ENCODE assay signal across 8 mouse cellular contexts in the genomic region with DNA sequence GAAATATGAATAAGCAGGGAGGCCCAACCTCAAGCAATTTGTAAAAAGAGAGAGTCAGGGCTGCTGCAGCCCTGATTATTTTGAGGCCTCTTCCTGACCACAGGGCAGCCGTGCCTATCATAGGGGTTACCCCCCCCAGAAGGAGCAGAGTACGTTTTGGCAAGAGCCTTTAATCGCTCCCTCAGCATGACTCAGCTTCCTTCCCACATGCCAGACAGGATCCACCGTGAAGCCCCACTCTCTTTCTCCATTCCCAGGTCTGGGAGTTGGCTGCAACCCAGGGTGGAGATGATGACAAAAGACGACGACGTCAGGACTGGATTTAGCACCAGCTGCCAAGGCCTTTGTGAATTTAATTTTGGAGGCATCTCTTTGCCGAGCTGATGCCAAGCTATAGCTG.
DNase-seq lines count a peak whose midpoint lies in the region; ATAC-seq and TF ChIP-seq lines count a peak whose summit lies in the region.

No protein-coding gene starts in this region.

- H3K27ac ChIP-seq in left cerebral cortex, adult 2 months, result peak overlapping the region; percentile 40; the same call in 1 of the 2 replicates

- TF ChIP-seq CTCF in left cerebral cortex, adult 2 months (IDR thresholded peaks at IDR 0.05), result no peak

- intact Hi-C loops in left cerebral cortex, adult 2 months (cut with DNase I), result loop anchor here (5.0 kb wide), 5 partner anchors 76 to 596 kb away; a partner anchor contains a TSS

- peak; percentile 79 for ATAC-seq in granulocyte monocyte progenitor cell, adult 5-6 weeks (replicated peaks; ENCODE audit: poor library complexity, severe bottlenecking)

- no peak overlapping the region for H3K4me3 ChIP-seq in left cerebral cortex, adult 2 months

- peak; percentile 49 to 71 for DNase-seq in cerebellum, postnatal 14 days
- no peak for DNase-seq in cerebellum, adult 18-20 months
- peak; percentile 19 to 26 for DNase-seq in lung, postnatal 4 days
- DNase-seq in lung, postnatal 14 days, result no peak
- peak; percentile 73 to 76 for DNase-seq in left cerebral cortex, adult 2 months (ENCODE audit: extremely low spot score in 1 of 2, low spot score in 2 of 2)
- no peak for DNase-seq in ovary, adult 18-20 months (ENCODE audit: low spot score)
- no peak for DNase-seq in natural killer cell, adult 2 months (ENCODE audit: low spot score in 2 of 2)

Comparison
In these comparisons a context has a peak if more than half of its experiments do, and no peak if none do; other contexts are left out.
1. DNase-seq: peak in cerebellum, postnatal 14 days (2 of 2), lung, postnatal 4 days (2 of 2) and left cerebral cortex, adult 2 months (2 of 2); none in cerebellum, adult 18-20 months (0 of 2), lung, postnatal 14 days (single experiment), ovary, adult 18-20 months (single experiment) and natural killer cell, adult 2 months (0 of 2).